Mouse (Mus musculus): ENCODE data around the gene Hoxc9. TPM values are rescaled to one million over a fixed set of nuclear protein-coding genes. Genes with fewer than 3 reads are reported as not detected.

The Hoxc9 gene
- polyA plus RNA-seq (2015; fragmentation: Nextera tagmentation; extraction: Ambion mirVana) = 0.93 and 1.3 TPM in 2 replicates

GRCm38 (mm10) chr15:102976171-102976570 is at the start of gene Hoxc9:
Gene Hoxc9 (plus strand): TSS chr15:102976439.
- ATAC-seq (ENCODE audit: insufficient number of reproducible peaks, low FRiP score, low TSS enrichment, low read depth) = no peak
- H3K27me3 ChIP-seq = peaks cover 97% of the 10 kb centered on the region
- no peak within 1 kb of the TSS for H3K9ac ChIP-seq
- H3K4me2 ChIP-seq = peak within 1 kb of the TSS; percentile 39
- H3K9me3 ChIP-seq = no peaks in the 10 kb centered on the region
- peak within 1 kb of the TSS; percentile 29; the same call in 1 of the 2 replicates for H3K27ac ChIP-seq
- H3K36me3 ChIP-seq = no peaks in the 10 kb centered on the region
- peak within 1 kb of the TSS; percentile 28 for H3K4me3 ChIP-seq
- 5% methylated on average over 20 of the region's 20 CpGs for WGBS
- peaks cover 29% of the 10 kb centered on the region for H3K4me1 ChIP-seq

GRCm38 (mm10) chr15:102927032-102927645 is 49.1 kb upstream of the Hoxc9 start:
- Histone ChIP-seq H3K4me1 (peaks cover 4% of the 10 kb centered on the region; the same call in 1 of the 2 replicates), H3K27me3 (peaks cover 92% of the 10 kb centered on the region), H3K4me2 (no peak overlapping the region), H3K4me3 (no peak overlapping the region), H3K9ac (no peak overlapping the region), H3K9me3 (no peaks in the 10 kb centered on the region), H3K36me3 (no peaks in the 10 kb centered on the region), H3K27ac (no peak overlapping the region)
- no peak for ATAC-seq (ENCODE audit: insufficient number of reproducible peaks, low FRiP score, low TSS enrichment, low read depth)
- 10% methylated on average over 40 of the region's 40 CpGs for WGBS

- ATAC-seq (ENCODE audit: insufficient number of reproducible peaks, low FRiP score, low TSS enrichment, low read depth) = no peak
- peaks cover 11% of the 10 kb centered on the region for H3K4me1 ChIP-seq
- WGBS = 2% methylated on average over 23 of the region's 23 CpGs
- H3K4me2 ChIP-seq = no peak overlapping the region
- H3K9ac ChIP-seq = no peak overlapping the region
- peak overlapping the region; percentile 7; the same call in 1 of the 2 replicates for H3K4me3 ChIP-seq
- H3K27me3 ChIP-seq = peaks cover 100% of the 10 kb centered on the region
- H3K36me3 ChIP-seq = no peaks in the 10 kb centered on the region
- H3K9me3 ChIP-seq = no peaks in the 10 kb centered on the region
- no peak overlapping the region for H3K27ac ChIP-seq
Measured at GRCm38 (mm10) chr15:102931706-102932358, 44.4 kb upstream of the Hoxc9 start.

- no peak overlapping the region for H3K4me2 ChIP-seq
- no peak for ATAC-seq (ENCODE audit: insufficient number of reproducible peaks, low FRiP score, low TSS enrichment, low read depth)
- no peaks in the 10 kb centered on the region for H3K36me3 ChIP-seq
- H3K27ac ChIP-seq = no peak overlapping the region
- H3K4me1 ChIP-seq = peaks cover 17% of the 10 kb centered on the region
- 7% methylated on average over 12 of the region's 12 CpGs for WGBS
- H3K9ac ChIP-seq = no peak overlapping the region
- peaks cover 100% of the 10 kb centered on the region for H3K27me3 ChIP-seq
- H3K9me3 ChIP-seq = no peaks in the 10 kb centered on the region
- peak overlapping the region; percentile 26 for H3K4me3 ChIP-seq
Measured at GRCm38 (mm10) chr15:102934438-102934837, 41.8 kb upstream of the Hoxc9 start.

- H3K27ac ChIP-seq = no peak overlapping the region
- peaks cover 22% of the 10 kb centered on the region for H3K4me1 ChIP-seq
- peaks cover 100% of the 10 kb centered on the region for H3K27me3 ChIP-seq
- H3K9ac ChIP-seq = no peak overlapping the region
- peak overlapping the region; percentile 26 for H3K4me3 ChIP-seq
- peak overlapping the region; percentile 30 for H3K4me2 ChIP-seq
- no peaks in the 10 kb centered on the region for H3K36me3 ChIP-seq
- no peaks in the 10 kb centered on the region for H3K9me3 ChIP-seq
- WGBS = 2% methylated on average over 26 of the region's 27 CpGs
- ATAC-seq (ENCODE audit: insufficient number of reproducible peaks, low FRiP score, low TSS enrichment, low read depth) = no peak
Measured at GRCm38 (mm10) chr15:102934897-102935296, 41.3 kb upstream of the Hoxc9 start.

- no peak for ATAC-seq (ENCODE audit: insufficient number of reproducible peaks, low FRiP score, low TSS enrichment, low read depth)
- H3K9me3 ChIP-seq = no peaks in the 10 kb centered on the region
- H3K27ac ChIP-seq = peak within 1 kb of the TSS; percentile 61
- peak within 1 kb of the TSS; percentile 38 for H3K4me2 ChIP-seq
- no peaks in the 10 kb centered on the region for H3K36me3 ChIP-seq
- H3K9ac ChIP-seq = no peak within 1 kb of the TSS
- H3K4me3 ChIP-seq = peak within 1 kb of the TSS; percentile 36
- peaks cover 100% of the 10 kb centered on the region for H3K27me3 ChIP-seq
- peaks cover 22% of the 10 kb centered on the region for H3K4me1 ChIP-seq
- under 1% methylated on average over 31 of the region's 31 CpGs for WGBS
Measured at GRCm38 (mm10) chr15:102936279-102936972, 39.8 kb upstream of the Hoxc9 start, which contains the start of gene Hoxc12. Gene Hoxc12 (plus strand): TSS chr15:102936757.

GRCm38 (mm10) chr15:102937036-102937666 is 39.1 kb upstream of the Hoxc9 start:
- H3K4me1 ChIP-seq = peaks cover 18% of the 10 kb centered on the region
- peak overlapping the region; percentile 36 for H3K4me3 ChIP-seq
- no peak for ATAC-seq (ENCODE audit: insufficient number of reproducible peaks, low FRiP score, low TSS enrichment, low read depth)
- peak overlapping the region; percentile 61 for H3K27ac ChIP-seq
- H3K36me3 ChIP-seq = no peaks in the 10 kb centered on the region
- H3K27me3 ChIP-seq = peaks cover 99% of the 10 kb centered on the region
- H3K9ac ChIP-seq = no peak overlapping the region
- no peaks in the 10 kb centered on the region for H3K9me3 ChIP-seq
- 2% methylated on average over 50 of the region's 50 CpGs for WGBS
- H3K4me2 ChIP-seq = peak overlapping the region; percentile 38

GRCm38 (mm10) chr15:102939256-102940155 is 36.7 kb upstream of the Hoxc9 start:
- Histone ChIP-seq H3K9ac (no peak overlapping the region), H3K36me3 (no peaks in the 10 kb centered on the region), H3K4me3 (peak overlapping the region; percentile 6; the same call in 1 of the 2 replicates), H3K9me3 (no peaks in the 10 kb centered on the region), H3K27me3 (peaks cover 96% of the 10 kb centered on the region), H3K27ac (no peak overlapping the region), H3K4me1 (peaks cover 28% of the 10 kb centered on the region), H3K4me2 (peak overlapping the region; percentile 31)
- 8% methylated on average over 34 of the region's 34 CpGs for WGBS
- no peak for ATAC-seq (ENCODE audit: insufficient number of reproducible peaks, low FRiP score, low TSS enrichment, low read depth)

GRCm38 (mm10) chr15:102942739-102943467 is 33.3 kb upstream of the Hoxc9 start:
- Histone ChIP-seq H3K9ac (no peak overlapping the region), H3K27me3 (peaks cover 95% of the 10 kb centered on the region), H3K36me3 (no peaks in the 10 kb centered on the region), H3K4me2 (peak overlapping the region; percentile 48), H3K27ac (no peak overlapping the region), H3K4me3 (peak overlapping the region; percentile 33), H3K9me3 (no peaks in the 10 kb centered on the region), H3K4me1 (peaks cover 17% of the 10 kb centered on the region)
- ATAC-seq (ENCODE audit: insufficient number of reproducible peaks, low FRiP score, low TSS enrichment, low read depth) = no peak
- 2% methylated on average over 51 of the region's 53 CpGs for WGBS

GRCm38 (mm10) chr15:102943468-102943813 is 32.8 kb upstream of the Hoxc9 start:
- H3K4me1 ChIP-seq = peaks cover 17% of the 10 kb centered on the region
- no peak for ATAC-seq (ENCODE audit: insufficient number of reproducible peaks, low FRiP score, low TSS enrichment, low read depth)
- H3K27ac ChIP-seq = no peak overlapping the region
- no peaks in the 10 kb centered on the region for H3K9me3 ChIP-seq
- no peaks in the 10 kb centered on the region for H3K36me3 ChIP-seq
- H3K27me3 ChIP-seq = peaks cover 95% of the 10 kb centered on the region
- peak overlapping the region; percentile 48 for H3K4me2 ChIP-seq
- 15% methylated on average over 5 of the region's 5 CpGs for WGBS
- peak overlapping the region; percentile 33 for H3K4me3 ChIP-seq
- H3K9ac ChIP-seq = no peak overlapping the region

Measured in limb, embryonic 15.5 days (tissue).